Mouse (Mus musculus) erythroblast, embryonic 14.5 days (primary cell): ENCODE measurements around the gene 4930524J08Rik.

Experiments
- GATA1 ChIP-seq: IDR thresholded peaks from 2 replicates; pipeline ENCODE4 v1.6.1; 2012; ENCODE audit warnings: low read length, inconsistent platforms, mixed read lengths
- TAL1 ChIP-seq: IDR thresholded peaks from 3 replicates; pipeline ENCODE4 v1.6.1; 2012; ENCODE audit warnings: low read length, inconsistent platforms, mixed read lengths

DNA sequence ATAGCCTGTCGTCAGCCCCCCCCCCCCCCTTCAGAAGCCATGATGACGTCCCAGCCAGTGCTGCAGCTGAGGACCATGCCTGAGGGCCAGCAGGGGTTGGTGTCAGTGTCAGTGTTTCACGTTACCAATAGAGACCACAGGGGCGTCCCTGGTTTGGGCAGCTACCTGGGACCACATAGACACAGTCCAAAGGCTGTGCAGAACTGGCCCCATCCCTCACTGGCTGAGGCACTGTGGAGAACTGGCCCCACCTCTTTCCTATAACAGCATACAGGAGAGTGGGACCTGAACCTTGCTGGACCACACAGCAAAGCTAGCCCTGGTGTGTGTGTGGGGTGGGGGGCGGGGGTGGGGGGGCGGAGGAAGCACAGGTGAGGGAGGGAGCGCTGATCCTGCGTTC lies 21.6 kb downstream of the 4930524J08Rik start:
- no peak for TF ChIP-seq GATA1
- no peak for TF ChIP-seq TAL1
